Mouse (Mus musculus) erythroid progenitor cell, adult 5-6 weeks (primary cell): ENCODE measurements around the gene Map7d2. TPM values are rescaled to one million over a fixed set of nuclear protein-coding genes. Genes with fewer than 3 reads are reported as not detected.
"Not testable (repeated sequence)": the region's sequence is repeated elsewhere in the genome, so short reads cannot be mapped to it uniquely, and the experiment has no call there.

Experiments used
- ATAC-seq: replicated peaks from 2 replicates; pipeline ENCODE4 v1.8.0; 2016; ENCODE audit warnings: moderate number of reproducible peaks, mild to moderate bottlenecking, moderate TSS enrichment, inconsistent platforms; ENCODE audit not compliant: poor library complexity, low FRiP score, severe bottlenecking
- total RNA-seq, 2 experiments: library from RNA; stranded (forward) in 1 of 2; stranded (reverse) in 1 of 2; fragments of 150-400 nt in 1 of 2; fragments of 186-747, 209-891 nt in 1 of 2; gene quantifications; 2 replicates each; pipeline versions ENCODE4 v1.2.3 to v1.2.4; 2015 to 2017; ENCODE audit warnings: low replicate concordance in 2 of 2

Map7d2 gene
- total RNA-seq (2015; ENCODE audit: low replicate concordance) (not detected in 2 replicates), total RNA-seq (2017; ENCODE audit: low replicate concordance) (not detected in 2 replicates)

- ATAC-seq: no peak
Measured at GRCm38 (mm10) chrX:159414130-159414828, at the start of gene Map7d2. Gene Map7d2 (plus strand): TSS chrX:159414572.

- peak; percentile 97 for ATAC-seq
Measured at GRCm38 (mm10) chrX:159371831-159372752, 42.3 kb upstream of the Map7d2 start, which contains the start of gene Eif1ax. Gene Eif1ax (plus strand): TSS chrX:159372178.

GRCm38 (mm10) chrX:159372753-159373144 is 41.6 kb upstream of the Map7d2 start:
- ATAC-seq: peak; percentile 33; the same call in 1 of the 2 replicates

- ATAC-seq: no peak
Measured at GRCm38 (mm10) chrX:159387105-159387504, 27.3 kb upstream of the Map7d2 start.

- no peak for ATAC-seq
Measured at GRCm38 (mm10) chrX:159388953-159389352, 25.4 kb upstream of the Map7d2 start.

- ATAC-seq: no peak
Measured at GRCm38 (mm10) chrX:159390347-159390962, 23.9 kb upstream of the Map7d2 start.

- no peak for ATAC-seq
Measured at GRCm38 (mm10) chrX:159391239-159391638, 23.1 kb upstream of the Map7d2 start.

- ATAC-seq: no peak
Measured at GRCm38 (mm10) chrX:159409253-159409652, 5.1 kb upstream of the Map7d2 start.

- no peak for ATAC-seq
Measured at GRCm38 (mm10) chrX:159414829-159415673, 679 bp downstream of the Map7d2 start.

- ATAC-seq: not testable (repeated sequence)
Measured at GRCm38 (mm10) chrX:159430507-159430906, 16.1 kb downstream of the Map7d2 start.

- peak; percentile 68 for ATAC-seq
Measured at GRCm38 (mm10) chrX:159442128-159442527, 27.8 kb downstream of the Map7d2 start.

GRCm38 (mm10) chrX:159447133-159447532 is 32.8 kb downstream of the Map7d2 start:
- no peak for ATAC-seq

- no peak for ATAC-seq
Measured at GRCm38 (mm10) chrX:159459006-159459654, 44.8 kb downstream of the Map7d2 start.

- ATAC-seq: no peak
Measured at GRCm38 (mm10) chrX:159474799-159475198, 60.4 kb downstream of the Map7d2 start.

- not testable (repeated sequence) for ATAC-seq
Measured at GRCm38 (mm10) chrX:159478243-159478940, 64.0 kb downstream of the Map7d2 start.

GRCm38 (mm10) chrX:159484247-159484646 is 69.9 kb downstream of the Map7d2 start:
- ATAC-seq: no peak

GRCm38 (mm10) chrX:159503181-159503580 is 88.8 kb downstream of the Map7d2 start:
- no peak for ATAC-seq

GRCm38 (mm10) chrX:159508331-159509036 is 94.1 kb downstream of the Map7d2 start:
- no peak for ATAC-seq
